Mouse (Mus musculus) left cerebral cortex, postnatal 36 days (tissue): ENCODE results near the gene Clta. TPM values are rescaled to one million over a fixed set of nuclear protein-coding genes. Genes with fewer than 3 reads are reported as not detected.

Experiments
- DNase-seq, 2 experiments: peaks; one replicate each; pipeline ENCODE4 v3.0.0; 2021 to 2022; ENCODE audit warnings: low spot score in 2 of 2, mixed read lengths in 1 of 2
- intact Hi-C: fragments of 180-260 bp; cut with DNase I; formaldehyde crosslinking; loops from one replicate; pipeline ENCODE4 v1.15.1; 2025
- total RNA-seq, 2 experiments: library from RNA; stranded (reverse); gene quantifications; 2 replicates each; pipeline ENCODE4 v1.2.3; 2021

The Clta gene
- total RNA-seq, 2 experiments from 2014 or later = 266 to 296 TPM

GRCm38 (mm10) chr4:43978521-43979443, 25.5 kb upstream of the Clta start:
- no peak for DNase-seq
- intact Hi-C loops = no loop called here

GRCm38 (mm10) chr4:43979746-43980145, 24.5 kb upstream of the Clta start:
- intact Hi-C loops = loop anchor here (5.0 to 10.0 kb wide), 2 partner anchors 72 to 215 kb away; no protein-coding TSS in a partner anchor
- DNase-seq = peak; percentile 88 to 90

GRCm38 (mm10) chr4:43980236-43980635, 24.0 kb upstream of the Clta start:
- intact Hi-C loops = loop anchor here (5.0 to 10.0 kb wide), 2 partner anchors 73 to 215 kb away; no protein-coding TSS in a partner anchor

GRCm38 (mm10) chr4:43980846-43981245, 23.4 kb upstream of the Clta start:
- intact Hi-C loops = loop anchor here (5.0 to 10.0 kb wide), 2 partner anchors 74 to 216 kb away; no protein-coding TSS in a partner anchor
- DNase-seq = no peak

More at GRCm38 (mm10) chr4:43980236-43980635, 24.0 kb upstream of the Clta start:
- DNase-seq = no peak

GRCm38 (mm10) chr4:43981251-43981650, 23.0 kb upstream of the Clta start:
- no peak for DNase-seq
- intact Hi-C loops = loop anchor here (5.0 to 10.0 kb wide), 2 partner anchors 74 to 216 kb away; no protein-coding TSS in a partner anchor

DNA sequence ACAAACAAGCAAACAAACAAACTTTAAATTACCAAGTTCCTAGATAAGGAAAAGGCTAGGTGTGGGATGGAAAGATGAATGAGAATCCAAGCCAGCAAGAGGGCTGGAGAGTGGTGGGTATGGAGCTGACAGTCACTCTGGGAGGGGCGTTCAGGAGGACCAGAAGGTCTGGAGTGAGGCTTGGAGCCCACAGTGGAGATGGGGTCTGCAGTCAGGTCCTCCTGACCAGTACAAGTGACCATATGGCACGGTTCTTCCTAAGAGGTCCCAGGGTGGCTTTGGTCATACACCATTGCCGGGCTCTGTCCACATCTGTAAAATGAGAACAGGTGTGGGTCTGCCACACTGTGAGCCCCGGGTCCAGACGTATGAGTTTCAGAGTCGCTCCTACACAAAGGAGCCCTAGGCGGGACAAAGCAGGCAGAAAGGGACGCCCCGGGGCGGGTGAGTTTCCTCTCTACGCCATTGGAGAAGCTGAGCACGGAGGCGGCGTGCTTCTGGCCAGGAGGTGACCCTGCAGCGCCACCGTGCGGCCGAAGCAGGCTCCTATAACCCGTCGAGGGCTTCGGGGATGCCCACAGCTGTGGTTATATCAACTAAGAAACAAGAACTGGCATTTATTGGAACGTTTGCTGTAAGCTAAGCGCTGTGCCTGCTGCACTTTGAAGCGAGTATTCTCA, 22.1 kb upstream of the Clta start:
- peak; percentile 90 to 93 for DNase-seq
- intact Hi-C loops = loop anchor here (2.0 to 10.0 kb wide), 3 partner anchors 55 to 217 kb away; no protein-coding TSS in a partner anchor

DNA sequence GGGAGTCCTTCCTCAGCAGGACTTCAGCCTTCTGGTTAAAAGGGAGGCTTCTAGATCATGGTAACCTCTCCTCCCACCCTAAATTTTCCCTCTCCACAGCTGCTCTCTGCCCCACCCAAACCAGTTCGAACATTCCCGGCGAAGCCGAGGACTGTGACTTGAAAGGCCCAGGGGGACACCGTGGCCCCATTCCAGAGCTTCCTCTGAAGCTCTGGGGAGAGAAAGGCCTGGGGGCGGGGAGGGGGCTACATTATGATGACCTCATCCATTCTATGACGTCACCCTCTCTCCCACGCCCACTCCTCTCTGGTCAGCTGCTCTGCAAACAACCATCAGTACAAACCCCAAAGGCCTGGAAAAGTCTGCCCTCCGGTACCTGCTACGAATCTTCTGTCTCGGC, 21.1 kb upstream of the Clta start, which contains the start of gene Ccin:
TSS of gene Ccin (plus strand) at position 303 of the 400 bp plus-strand sequence.
- no peak for DNase-seq
- intact Hi-C loops = loop anchor here (2.0 to 10.0 kb wide), 3 partner anchors 56 to 218 kb away; no protein-coding TSS in a partner anchor

- DNase-seq = no peak
- intact Hi-C loops = loop anchor here (2.0 to 10.0 kb wide), 3 partner anchors 57 to 219 kb away; no protein-coding TSS in a partner anchor
Measured at GRCm38 (mm10) chr4:43983756-43984155, 20.5 kb upstream of the Clta start.

- DNase-seq = no peak
- intact Hi-C loops = loop anchor here (5.0 to 10.0 kb wide), 2 partner anchors 77 to 220 kb away; no protein-coding TSS in a partner anchor
Measured at GRCm38 (mm10) chr4:43984326-43984725, 19.9 kb upstream of the Clta start.

- intact Hi-C loops = loop anchor here (10.0 kb wide), 1 partner anchor 224 kb away; no protein-coding TSS in a partner anchor
- no peak for DNase-seq
Measured at GRCm38 (mm10) chr4:43988976-43989375, 15.3 kb upstream of the Clta start.

- no peak for DNase-seq
- intact Hi-C loops = no loop called here
Measured at GRCm38 (mm10) chr4:43993072-43993471, 11.2 kb upstream of the Clta start.

DNA sequence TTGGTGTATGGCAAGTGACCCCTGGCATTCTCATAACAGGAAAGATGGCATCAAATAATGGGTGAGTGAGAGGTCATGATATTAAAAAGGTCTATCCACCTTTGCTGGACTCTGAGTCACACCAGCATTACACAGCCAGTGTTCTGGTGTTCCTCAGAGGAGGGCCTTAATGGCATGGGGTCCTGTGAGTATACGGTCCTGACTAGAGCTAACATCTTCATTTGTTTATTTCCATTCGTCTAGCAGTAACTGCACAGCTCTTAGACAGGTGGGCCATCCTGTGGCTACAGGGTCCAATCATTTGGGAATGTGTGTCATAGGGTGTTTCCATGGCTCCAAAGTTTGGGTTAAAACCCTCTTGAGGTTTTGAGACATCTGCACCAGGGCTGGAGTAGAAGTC, 9.9 kb upstream of the Clta start:
- intact Hi-C loops = no loop called here
- no peak for DNase-seq

- no peak for DNase-seq
- intact Hi-C loops = no loop called here
Measured at GRCm38 (mm10) chr4:44003622-44004021, 630 bp upstream of the Clta start.

GRCm38 (mm10) chr4:44004623-44005409, 564 bp downstream of the Clta start:
- intact Hi-C loops = no loop called here

DNA sequence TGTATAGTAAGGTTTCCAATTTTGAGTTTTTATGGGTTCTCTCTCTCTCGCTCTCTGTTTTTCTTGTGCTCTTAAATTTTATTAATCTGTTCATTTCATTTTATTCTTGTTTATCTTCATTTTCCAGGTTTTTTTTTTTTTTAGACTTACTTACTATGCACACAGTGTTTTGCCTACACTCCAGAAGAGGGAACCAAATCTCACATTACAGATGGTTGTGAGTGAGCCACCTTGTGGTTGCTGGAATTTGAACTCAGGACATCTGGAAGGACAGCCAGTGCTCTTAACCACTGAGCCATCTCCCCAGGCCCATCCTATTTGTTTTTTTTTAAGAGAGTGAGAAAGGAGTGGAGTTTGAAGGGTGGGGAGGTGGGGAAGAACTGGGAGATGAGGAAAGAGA, 5.9 kb downstream of the Clta start:
- no peak for DNase-seq
- intact Hi-C loops = no loop called here

More at GRCm38 (mm10) chr4:44004623-44005409, 564 bp downstream of the Clta start:
- no peak for DNase-seq

DNA sequence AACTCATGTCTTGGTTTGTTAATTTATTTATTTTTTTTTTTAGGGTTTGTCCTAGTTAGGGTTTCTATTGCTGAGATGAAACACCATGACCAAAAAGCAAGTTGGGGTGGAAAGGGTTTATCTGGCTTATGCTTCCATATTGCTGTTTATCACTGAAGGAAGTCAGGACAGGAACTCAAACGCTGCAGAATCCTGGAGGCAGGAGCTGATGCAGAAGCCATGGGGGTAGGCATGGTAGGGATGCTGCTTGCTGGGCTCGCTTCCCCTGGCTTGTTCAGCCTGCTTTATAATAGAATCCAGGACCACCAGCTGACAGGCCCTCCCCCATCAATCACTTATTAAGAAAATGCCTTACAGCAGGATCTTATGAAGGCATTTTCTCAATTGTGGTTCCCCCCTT, 6.6 kb downstream of the Clta start:
- no peak for DNase-seq
- intact Hi-C loops = no loop called here

DNA sequence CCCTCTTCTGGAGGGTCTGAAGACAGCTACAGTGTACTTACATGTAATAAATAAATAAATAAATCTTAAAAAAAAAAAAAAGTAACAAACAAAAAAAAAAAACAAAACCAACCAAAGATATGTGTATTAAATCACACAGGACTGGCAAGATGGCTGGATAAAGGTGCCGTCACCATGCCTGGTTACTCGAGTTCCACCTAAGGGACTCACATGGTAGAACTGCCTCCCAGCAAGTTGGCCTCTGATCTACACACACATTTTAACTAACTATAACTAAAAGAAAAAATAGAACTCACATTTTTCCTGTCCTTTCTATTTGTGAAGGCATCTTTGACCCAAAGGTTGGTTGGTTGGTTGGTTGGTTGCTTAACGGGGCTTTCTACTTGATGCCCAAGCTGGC, 7.5 kb downstream of the Clta start:
- no peak for DNase-seq
- intact Hi-C loops = no loop called here

- intact Hi-C loops = no loop called here
- peak; percentile 90 to 92 for DNase-seq
Measured at GRCm38 (mm10) chr4:44012376-44013367, 8.4 kb downstream of the Clta start.
